Mouse (Mus musculus) granulocyte monocyte progenitor cell, adult 5-6 weeks (primary cell): ENCODE data around the gene Gm33543. TPM values are rescaled to one million over a fixed set of nuclear protein-coding genes. Genes with fewer than 3 reads are reported as not detected.
A peak's percentile ranks its signal among the peaks of the same experiment; 100 is the strongest.

Experiments
- ATAC-seq: replicated peaks from 2 replicates; pipeline ENCODE4 v1.8.0; 2016; ENCODE audit warnings: mild to moderate bottlenecking, moderate TSS enrichment, inconsistent platforms; ENCODE audit not compliant: poor library complexity, severe bottlenecking
- total RNA-seq, 2 experiments: library from RNA; stranded (forward) in 1 of 2; stranded (reverse) in 1 of 2; fragments of 200-712, 200-1000 nt in 1 of 2; fragments of >200 nt in 1 of 2; fragmentation: Nextera tagmentation in 1 of 2; gene quantifications; 2 replicates each; pipeline ENCODE4 v1.2.3; 2014 to 2017

Gm33543 gene
- not detected in 2 replicates for total RNA-seq (2014; fragmentation: Nextera tagmentation)
- not detected in 2 replicates for total RNA-seq (2017)

- ATAC-seq = peak; percentile 47; the same call in 1 of the 2 replicates
Measured at GRCm38 (mm10) chr10:95842789-95843637, at the start of gene Gm33543. Gm33543 (minus strand) TSS chr10:95842930.

DNA sequence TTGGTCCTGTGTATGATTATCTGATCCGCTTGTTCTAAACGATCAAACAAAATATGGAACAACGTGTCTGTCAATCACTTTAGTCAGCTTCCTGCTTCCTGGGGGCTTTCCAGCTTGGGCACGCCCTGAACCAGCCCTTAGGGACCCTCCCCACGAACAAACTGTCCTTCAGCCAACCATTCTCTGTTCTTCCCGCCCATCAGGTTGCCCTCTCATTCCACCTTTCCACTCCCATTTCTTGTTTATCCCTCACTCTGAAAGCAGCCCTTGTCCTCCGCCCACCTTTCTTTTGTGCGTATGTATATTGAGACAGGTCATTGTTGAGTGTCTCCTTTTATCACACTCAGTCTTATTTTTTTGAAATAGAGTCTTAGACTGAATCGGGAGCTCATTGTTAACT is 49.4 kb upstream of the Gm33543 start:
- no peak for ATAC-seq

DNA sequence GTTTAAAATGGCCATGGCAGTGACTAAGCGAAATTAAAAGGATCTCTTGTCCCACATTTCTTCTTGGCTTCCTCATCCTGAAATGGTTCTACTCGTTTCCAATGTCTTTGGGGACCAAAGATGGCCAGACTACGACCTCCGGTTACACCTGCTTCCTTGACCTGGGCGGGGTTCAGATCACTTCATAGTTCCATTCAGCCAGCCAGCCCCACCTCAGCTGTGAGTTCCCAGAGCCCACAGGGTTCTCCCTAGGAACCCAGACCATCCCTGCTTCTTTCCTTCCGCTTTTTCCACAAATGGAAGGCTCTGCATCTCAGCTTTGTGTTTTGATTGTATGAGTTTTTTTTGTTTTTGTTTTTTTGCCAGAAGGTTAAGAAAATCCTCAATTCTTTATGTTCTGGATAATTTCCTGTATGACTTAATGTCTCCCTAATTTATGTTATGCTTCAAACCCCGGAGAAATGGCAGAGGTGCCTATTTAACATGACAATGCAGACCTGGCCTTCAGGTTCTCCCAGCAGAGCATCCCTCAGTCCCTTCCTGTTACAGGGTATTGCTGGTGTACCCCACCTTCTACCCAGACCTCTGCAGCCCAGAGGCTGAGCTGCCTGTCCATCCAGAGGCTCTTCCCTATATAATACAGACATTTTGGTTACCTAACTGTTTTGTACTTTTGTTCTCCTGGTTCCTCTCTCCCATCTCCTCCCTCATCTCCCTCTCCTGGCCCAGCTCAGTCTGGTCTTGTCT is 48.7 kb upstream of the Gm33543 start:
- no peak for ATAC-seq

DNA sequence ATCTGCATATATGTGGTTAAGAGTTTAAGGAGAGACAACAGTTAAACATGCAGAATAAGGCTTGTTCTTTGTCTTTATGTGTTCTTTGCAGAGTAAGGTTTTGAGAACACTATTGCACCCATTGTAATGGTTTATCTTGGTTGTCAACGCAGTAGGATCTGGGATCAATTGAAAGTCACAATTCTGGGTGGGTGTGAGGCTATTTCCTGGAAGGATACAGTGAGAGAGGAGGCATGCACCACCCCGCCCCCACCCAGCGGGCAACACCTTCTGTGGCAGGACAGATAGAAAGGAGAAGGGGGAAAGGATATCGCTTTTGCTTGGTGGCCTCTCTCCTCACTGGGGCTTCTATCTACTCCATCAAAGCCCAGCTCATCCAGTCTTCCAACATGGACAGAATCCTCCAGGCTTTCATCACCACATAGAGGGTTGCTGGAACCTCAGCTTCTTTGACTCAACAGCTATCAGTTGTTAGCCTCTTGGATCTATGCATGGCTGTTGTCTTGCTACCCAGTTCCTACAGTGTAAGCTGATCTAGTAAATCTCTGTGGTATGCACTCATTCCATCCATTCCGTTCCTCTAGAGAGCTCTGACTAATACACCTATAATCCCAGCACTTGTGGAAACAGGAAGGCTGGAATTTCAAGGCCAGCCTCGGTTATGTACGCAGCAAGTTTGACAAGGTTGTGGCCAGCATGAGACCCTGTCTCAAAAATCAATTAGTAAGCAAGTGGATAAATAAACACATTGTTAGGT is 41.2 kb upstream of the Gm33543 start:
- ATAC-seq = no peak

DNA sequence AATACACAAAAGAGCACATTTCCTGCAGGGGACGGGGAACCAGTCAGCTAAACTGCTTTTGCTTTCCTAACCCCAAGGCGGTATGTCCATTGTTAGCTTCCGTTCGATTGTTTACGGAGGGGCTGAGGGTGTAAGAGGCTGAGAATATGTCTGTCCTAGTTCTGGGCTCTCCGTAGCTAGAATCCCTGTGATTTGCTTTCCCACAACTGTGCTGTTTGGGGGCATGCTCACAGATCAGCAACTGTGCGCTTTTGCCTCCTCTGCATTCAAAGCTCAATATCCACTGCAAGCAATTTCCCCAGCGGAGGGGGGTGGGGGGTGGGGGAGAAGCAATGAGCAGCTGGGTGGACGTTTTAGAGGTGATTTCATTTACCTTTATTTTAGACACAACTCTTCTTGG is 39.3 kb upstream of the Gm33543 start:
- no peak for ATAC-seq

- peak; percentile 97 for ATAC-seq
Measured at GRCm38 (mm10) chr10:95879983-95880934, 37.5 kb upstream of the Gm33543 start.

GRCm38 (mm10) chr10:95870782-95871181 is 28.1 kb upstream of the Gm33543 start:
- ATAC-seq = peak; percentile 90

GRCm38 (mm10) chr10:95868348-95868747 is 25.6 kb upstream of the Gm33543 start:
- ATAC-seq = no peak

DNA sequence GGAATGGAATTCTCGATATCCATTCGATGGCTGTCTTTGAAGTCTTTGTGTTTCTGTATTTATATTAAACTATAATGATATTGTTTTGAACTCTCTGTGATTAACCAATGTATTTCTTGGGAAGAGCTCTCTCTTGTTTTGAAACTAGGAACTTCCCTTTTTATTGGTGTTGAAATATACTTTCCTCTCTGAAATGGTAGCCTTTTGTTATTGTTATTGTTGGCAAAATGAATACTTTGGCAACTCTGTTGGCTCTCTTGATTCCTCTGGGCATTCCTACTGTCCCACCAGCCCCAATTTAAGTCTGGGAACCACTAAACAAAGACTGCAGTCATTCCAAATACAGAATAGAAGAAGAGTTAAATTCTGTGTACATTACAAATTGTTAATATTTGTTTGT is 24.9 kb upstream of the Gm33543 start:
- peak; percentile 71 for ATAC-seq

GRCm38 (mm10) chr10:95864349-95865124 is 21.8 kb upstream of the Gm33543 start:
- no peak for ATAC-seq

- no peak for ATAC-seq
Measured at GRCm38 (mm10) chr10:95862664-95863063, 19.9 kb upstream of the Gm33543 start.

DNA sequence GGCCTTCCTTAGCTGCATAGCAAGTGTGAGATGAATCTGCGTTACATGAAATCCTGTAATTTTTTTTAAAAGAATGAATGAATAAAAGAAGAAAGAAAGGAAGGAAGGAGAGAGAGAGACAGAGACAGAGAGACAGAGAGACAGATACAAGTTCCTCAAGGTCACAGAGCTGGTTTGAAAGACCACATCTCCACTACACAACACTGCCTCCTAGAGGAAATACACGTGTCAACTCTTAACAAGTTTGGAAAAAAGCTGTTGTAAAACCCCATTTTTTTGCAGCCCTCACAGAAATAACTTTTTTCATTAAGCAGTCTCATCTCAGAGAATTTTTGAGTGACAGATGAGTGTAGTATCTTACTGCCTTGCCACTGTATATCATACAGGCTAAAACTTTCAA is 15.4 kb upstream of the Gm33543 start:
- ATAC-seq = peak; percentile 81

- no peak for ATAC-seq
Measured at GRCm38 (mm10) chr10:95855411-95855810, 12.7 kb upstream of the Gm33543 start.

GRCm38 (mm10) chr10:95850504-95850903 is 7.8 kb upstream of the Gm33543 start:
- peak; percentile 67 for ATAC-seq

GRCm38 (mm10) chr10:95846739-95847138 is 4.0 kb upstream of the Gm33543 start:
- no peak for ATAC-seq

DNA sequence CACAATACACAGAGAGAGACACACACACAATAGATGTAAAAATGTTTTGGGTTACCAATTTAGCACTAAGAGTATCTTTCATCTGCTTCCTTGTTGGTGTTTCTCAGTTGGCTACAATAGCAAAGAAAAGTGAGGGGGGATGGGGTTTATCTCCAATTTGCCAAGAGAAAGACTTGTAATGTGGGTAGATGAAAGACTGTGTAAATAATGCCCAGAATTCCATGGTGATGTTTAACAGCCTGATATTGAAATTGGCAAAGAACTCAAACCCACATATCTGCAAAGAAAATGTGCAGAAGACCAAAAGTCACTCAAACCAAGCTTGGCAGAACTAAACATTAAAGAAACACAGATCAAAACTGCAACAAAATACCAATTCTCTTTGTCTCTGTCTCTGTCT is 3.6 kb upstream of the Gm33543 start:
- no peak for ATAC-seq

- peak; percentile 84 for ATAC-seq
Measured at GRCm38 (mm10) chr10:95843878-95844277, 1.1 kb upstream of the Gm33543 start.

GRCm38 (mm10) chr10:95841241-95841640 is 1.5 kb downstream of the Gm33543 start:
- ATAC-seq = no peak

- no peak for ATAC-seq
Measured at GRCm38 (mm10) chr10:95839803-95840202, 2.9 kb downstream of the Gm33543 start.
